Mouse (Mus musculus) right cerebral cortex, adult 2 months (tissue): ENCODE results near the gene Megf8.

Source experiments
- DNase-seq, 2 experiments: peaks; one replicate each; pipeline ENCODE4 v3.0.0; 2021 to 2022; ENCODE audit warnings: low spot score in 2 of 2

Gene Megf8

GRCm38 (mm10) chr7:25401551-25401950 lies 84.6 kb downstream of the Megf8 start:
- no peak for DNase-seq

- no peak for DNase-seq
These were observed 85.0 kb downstream of the Megf8 start for GRCm38 (mm10) chr7:25401986-25402385.

- no peak for DNase-seq
These were observed 85.7 kb downstream of the Megf8 start for GRCm38 (mm10) chr7:25402671-25403101.

GRCm38 (mm10) chr7:25406468-25406867 lies 89.5 kb downstream of the Megf8 start:
- DNase-seq = no peak

- no peak for DNase-seq
These were observed 92.3 kb downstream of the Megf8 start for GRCm38 (mm10) chr7:25409114-25409760.

- no peak for DNase-seq
These were observed 94.1 kb downstream of the Megf8 start for GRCm38 (mm10) chr7:25410969-25411615.

GRCm38 (mm10) chr7:25411861-25412260 lies 94.9 kb downstream of the Megf8 start:
- no peak for DNase-seq

- DNase-seq = no peak
These were observed 96.0 kb downstream of the Megf8 start, which contains the start of gene Cxcl17 for GRCm38 (mm10) chr7:25412833-25413441. Gene Cxcl17, minus strand, starts transcription at chr7:25412886.
